Mouse (Mus musculus) cerebellum, adult 9-10 months (tissue): ENCODE results near the gene Map1s.
"Not testable (repeated sequence)": the region's sequence is repeated elsewhere in the genome, so short reads cannot be mapped to it uniquely, and the experiment has no call there.

ENCODE experiments used
- DNase-seq: peaks from one replicate; pipeline ENCODE4 v3.0.0; 2022

Gene Map1s

DNA sequence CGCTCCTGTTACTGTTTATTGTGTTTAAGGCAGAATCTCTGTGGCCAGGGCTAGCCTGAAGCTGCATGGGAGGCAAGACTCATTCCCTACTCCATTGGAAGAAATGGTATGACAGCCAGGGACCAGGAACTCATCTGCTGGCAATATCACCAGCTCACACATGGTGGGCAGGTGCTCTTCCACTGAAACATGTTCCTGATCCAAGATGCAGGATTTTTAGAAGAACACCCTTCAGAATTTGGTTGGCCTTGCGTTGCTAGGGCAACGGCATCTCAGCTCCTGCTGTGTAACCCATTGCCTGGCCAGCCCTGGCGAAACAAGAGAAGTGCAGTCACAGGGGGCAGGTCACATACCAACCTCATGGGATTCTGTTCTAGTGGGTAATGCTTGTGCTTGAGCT lies 26.2 kb upstream of the Map1s start:
- peak; percentile 77 for DNase-seq

- DNase-seq = peak; percentile 96
These were observed 25.6 kb upstream of the Map1s start for GRCm38 (mm10) chr8:70880126-70880525.

DNA sequence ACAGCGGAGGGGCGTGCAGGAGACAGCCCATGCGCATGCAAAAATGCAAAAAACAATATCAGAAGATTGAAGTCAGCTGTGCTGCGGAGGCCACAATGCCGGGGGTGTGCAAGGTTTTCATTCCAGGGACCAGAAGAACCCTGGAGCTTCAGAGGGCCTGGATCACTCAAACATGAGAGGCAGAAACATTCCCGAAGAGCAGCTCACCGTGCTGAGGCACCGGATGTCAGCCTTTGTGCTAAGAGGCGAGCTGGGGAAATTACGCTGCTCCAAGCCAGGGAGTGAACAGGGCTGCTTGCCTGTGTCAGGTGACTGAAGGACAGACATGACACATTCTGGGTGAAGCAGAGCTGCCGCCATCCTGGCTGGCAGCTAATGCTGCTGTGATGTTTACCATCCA lies 25.2 kb upstream of the Map1s start:
- no peak for DNase-seq

DNA sequence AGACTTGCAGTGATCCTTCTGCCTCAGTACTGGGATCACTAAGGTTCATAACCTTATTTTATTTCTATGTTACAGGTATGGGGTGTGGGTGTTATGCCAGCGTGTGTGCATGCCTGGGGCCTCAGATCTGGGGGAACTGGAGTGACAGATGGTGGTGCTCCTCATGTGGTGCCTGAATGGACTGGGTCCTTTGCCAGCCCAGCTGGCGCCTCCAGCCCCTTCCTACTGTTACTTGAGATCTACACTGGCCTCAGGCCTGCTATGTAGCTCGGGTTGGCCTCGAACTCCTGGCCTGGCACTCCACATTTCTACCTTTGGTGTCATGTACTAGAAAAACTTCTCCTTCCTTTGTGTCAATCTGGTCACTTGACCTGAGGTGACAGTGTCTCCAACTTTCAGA lies 21.5 kb upstream of the Map1s start:
- peak; percentile 63 for DNase-seq

DNA sequence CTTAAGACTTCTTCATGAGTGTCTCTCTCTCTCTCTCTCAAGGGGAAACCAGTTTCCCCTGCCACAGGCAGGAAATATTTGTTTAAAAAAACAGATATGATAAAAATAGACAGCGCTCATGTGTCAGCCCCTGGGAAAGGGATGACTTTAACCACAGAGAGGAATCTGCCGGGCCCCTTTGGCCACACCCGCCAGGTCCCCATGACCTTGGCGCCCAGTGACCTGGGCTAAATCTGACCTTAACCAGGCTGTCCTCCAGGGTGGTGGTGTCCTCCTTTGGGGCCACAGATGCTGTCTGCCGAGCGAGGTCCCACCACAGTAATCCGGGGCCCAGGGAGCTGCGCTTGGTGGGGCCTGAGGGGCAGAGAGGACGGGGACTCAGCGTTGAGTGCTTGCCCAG lies 21.0 kb upstream of the Map1s start:
- DNase-seq = no peak

DNA sequence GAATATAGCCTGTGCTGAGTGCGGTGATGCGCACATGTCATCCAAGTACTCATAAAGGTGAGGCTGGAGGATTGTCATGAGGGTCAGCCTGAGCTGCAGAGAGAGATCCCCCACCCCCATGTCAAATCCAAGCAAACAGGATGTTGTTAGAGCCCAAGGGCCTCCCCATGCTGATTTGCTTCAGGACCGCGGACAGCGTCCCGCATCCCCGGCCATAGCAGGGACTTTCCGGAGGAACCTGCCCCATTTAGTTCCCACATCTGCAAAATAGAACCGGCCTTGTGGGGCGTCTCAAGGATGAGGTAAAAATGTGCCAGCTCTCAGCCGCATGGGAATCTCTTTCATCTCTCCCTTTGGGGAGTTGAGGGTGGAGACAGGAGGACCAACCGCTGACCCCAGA lies 20.1 kb upstream of the Map1s start:
- no peak for DNase-seq

DNA sequence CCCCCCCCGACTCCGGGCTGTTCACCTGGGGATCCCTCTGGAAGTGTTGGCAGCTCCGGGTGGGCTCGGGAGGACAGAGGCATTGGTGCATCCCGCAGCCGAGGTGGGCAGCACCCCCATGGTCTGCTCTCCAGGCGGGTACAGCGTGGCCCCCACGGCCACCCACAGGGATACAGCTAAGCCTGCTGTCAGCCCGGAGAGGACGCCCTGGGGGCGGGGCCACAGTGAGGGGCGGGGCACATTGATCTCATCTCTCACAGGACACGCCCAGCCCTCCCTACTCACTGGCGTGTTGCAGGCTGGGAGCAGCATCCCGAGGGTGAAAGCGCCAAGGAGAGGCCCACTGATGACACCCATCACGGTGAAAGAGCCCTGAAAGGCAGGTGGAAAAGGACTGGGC lies 18.1 kb upstream of the Map1s start:
- no peak for DNase-seq

- no peak for DNase-seq
These were observed 15.1 kb upstream of the Map1s start for GRCm38 (mm10) chr8:70890656-70891055.

- DNase-seq = no peak
These were observed 14.4 kb upstream of the Map1s start for GRCm38 (mm10) chr8:70891356-70891755.

GRCm38 (mm10) chr8:70892022-70892895 lies 13.5 kb upstream of the Map1s start, which contains the start of gene Slc5a5:
Slc5a5 (minus strand) TSS chr8:70892757.
- no peak for DNase-seq

- no peak for DNase-seq
These were observed 12.7 kb upstream of the Map1s start for GRCm38 (mm10) chr8:70892896-70893655.

DNA sequence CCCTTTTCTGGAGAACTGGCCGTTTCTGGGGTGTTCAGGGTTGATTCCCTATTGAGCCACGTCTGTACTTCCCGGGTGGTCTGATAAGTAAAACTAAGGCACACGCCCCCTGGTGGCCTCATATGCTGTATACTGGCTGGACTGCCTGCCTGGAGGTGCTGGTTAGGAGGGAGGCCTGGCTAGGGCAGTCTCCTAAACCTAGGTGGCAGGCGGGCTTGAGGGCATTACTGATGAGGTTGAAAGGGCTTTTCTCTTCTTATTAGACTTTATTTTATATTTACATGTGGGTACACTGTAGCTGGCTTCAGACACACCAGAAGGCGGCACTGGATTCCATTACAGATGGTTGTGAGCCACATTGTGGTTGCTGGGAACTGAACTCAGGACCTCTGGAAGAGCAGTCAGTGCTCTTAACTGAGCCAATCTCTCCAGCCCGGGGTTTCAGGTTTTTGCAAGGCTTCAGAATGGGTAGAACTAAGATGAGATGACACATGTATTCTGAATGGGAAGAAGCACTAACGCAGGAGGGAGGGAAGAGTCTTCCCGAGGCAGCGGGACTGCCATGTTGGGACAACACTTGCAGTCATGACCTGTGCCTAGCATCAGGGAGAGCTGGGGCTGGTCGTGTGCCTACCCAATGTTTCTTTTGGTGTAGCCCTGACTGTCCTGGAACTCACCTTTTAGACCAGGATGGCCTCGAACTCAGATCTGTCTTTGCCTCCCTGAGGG lies 11.9 kb upstream of the Map1s start:
- DNase-seq = peak; percentile 73

DNA sequence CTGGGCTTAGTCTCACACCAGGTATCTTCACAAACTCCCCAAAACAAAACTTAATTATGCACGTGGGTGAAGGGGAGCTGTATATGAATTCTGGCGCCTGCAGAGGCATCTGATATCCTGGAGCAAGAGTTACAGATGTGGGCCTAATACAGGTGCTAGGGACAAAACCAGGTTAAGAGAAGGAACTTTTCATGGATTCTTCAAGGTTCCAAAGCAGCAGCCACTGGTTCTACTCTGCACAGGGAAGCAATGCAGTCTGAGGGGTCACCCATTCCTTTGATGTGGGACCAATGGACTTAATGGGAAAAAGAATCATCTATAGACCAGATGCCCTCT lies 11.4 kb upstream of the Map1s start:
- no peak for DNase-seq

GRCm38 (mm10) chr8:70894771-70895545 lies 10.8 kb upstream of the Map1s start:
- no peak for DNase-seq

- not testable (repeated sequence) for DNase-seq
These were observed 10.0 kb upstream of the Map1s start for GRCm38 (mm10) chr8:70895571-70896259.

DNA sequence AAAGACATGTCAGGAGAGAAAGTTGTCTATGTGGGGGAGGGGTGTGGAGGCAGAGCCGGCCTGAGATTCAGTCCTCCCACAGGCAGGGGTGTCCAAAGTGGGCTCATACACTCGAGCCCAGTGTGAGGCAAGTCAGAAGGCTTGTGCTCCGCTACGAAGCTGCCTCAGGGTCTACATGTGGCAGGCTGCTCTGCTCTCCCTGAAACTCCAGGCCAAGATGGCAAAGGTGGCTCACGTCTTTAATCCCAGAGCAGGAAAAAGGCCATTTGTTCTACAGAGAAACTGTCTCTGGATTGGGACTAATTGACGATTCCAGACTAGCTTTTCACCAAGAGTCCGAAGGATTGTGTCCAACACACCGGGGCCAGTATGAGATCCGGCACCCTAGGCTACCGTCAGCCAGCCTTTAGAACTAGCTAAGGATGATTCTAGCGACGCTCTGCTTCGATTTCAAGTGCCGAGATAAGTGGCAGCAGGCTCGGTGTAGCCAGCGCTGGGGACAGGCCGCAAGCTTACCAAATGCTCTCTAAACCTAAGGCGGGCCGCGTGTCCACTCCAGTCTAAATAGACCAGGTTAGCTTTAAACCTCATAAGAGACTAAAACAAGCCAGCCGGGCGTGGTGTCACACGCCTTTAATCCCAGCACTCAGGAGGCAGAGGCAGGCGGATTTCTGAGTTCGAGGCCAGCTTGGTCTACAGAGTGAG lies 9.3 kb upstream of the Map1s start:
- no peak for DNase-seq

DNA sequence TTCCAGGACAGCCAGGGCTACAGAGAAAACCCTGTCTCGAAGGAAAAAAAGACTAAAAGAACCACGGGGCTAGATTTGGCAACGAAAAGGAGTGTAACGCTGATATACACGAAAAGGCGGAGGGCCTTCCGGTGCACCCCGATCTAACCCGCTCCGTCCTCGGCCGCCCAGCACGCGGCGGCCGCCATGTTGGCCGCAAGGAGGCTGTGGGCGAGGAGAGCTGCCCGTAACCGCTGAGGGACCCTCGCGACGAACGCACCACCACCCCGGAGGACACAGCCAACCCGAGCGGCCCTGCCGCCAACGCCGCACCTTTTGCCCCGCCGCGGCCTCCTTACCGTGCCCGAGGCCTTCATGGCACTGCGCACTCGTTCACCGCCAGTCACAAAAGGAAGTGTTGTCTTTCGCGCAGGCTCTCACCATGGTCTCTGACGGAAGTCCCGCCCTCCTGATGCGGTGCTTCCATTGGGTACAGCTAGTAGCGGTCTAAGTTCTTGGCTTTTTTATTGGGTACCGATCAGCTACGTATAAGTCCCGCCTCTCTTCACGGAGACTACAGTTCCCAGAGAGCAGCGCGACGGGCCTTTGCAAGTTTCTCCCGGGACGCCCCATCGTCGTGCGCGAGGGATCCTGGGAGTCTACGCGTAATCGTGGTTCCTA lies 8.6 kb upstream of the Map1s start, which contains the start of gene Rpl18a:
Gene Rpl18a, minus strand, starts transcription at position 392 of the 660 bp plus-strand sequence.
- DNase-seq = peak; percentile 99

DNA sequence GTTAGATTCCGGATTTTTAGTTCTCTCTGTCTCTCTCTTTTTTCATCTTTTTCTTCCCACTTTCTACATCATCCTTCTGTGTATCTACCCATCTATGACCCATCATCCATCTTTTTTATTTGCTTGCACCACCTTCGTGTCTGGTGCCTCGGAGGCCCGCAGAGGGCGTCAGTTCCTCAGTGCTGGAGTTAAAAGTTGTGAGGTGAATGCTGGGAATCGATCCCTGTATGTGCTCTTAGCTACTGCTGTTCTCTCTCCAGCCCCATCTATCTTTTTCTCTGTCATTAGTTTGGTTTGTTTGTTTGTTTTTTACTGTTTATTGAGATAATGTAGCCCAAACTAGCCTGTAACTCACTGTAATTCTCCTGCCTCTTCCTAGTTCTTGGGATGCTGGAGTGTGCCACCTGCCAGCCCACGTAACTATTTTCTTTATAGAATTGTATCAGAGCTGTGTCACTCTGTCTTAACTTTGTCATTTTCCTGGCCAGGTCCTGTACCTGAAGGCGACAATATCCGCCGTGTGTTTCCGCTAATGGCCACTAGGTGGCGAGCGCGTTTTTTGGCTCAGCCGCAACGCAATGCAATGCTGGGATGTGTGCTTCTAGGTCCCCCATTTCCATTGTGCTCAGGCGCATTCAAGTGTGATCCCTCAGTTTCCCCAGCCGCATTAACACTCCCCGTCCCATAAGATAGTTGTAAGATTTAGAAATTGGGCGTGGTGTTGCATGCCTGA lies 7.9 kb upstream of the Map1s start:
- DNase-seq = peak; percentile 92

- DNase-seq = peak; percentile 57
These were observed 7.0 kb upstream of the Map1s start for GRCm38 (mm10) chr8:70898661-70899198.

GRCm38 (mm10) chr8:70899226-70899625 lies 6.5 kb upstream of the Map1s start:
- DNase-seq = peak; percentile 50
